Mouse (Mus musculus): Measurements from ENCODE around the gene Acadsb.
"Not testable (repeated sequence)": the region's sequence is repeated elsewhere in the genome, so short reads cannot be mapped to it uniquely, and the experiment has no call there.

Gene Acadsb

GRCm38 (mm10) chr7:131410416-131411058 is at the start of gene Acadsb, which contains the start of gene Ikzf5:
Gene Acadsb, plus strand, starts transcription at chr7:131410601.
Gene Ikzf5, minus strand, starts transcription at chr7:131410521.
- DNase-seq (ENCODE audit: low spot score in 2 of 2): peak; percentile 95 to 99

GRCm38 (mm10) chr7:131362269-131362614 is 48.2 kb upstream of the Acadsb start:
- DNase-seq (ENCODE audit: low spot score in 2 of 2): no peak

- peak; percentile 90 to 95 for DNase-seq (ENCODE audit: low spot score in 2 of 2)
Measured at GRCm38 (mm10) chr7:131362615-131363300, 47.6 kb upstream of the Acadsb start, which contains the start of gene 2310057M21Rik. Gene 2310057M21Rik, minus strand, starts transcription at chr7:131362759.

GRCm38 (mm10) chr7:131364131-131364530 is 46.3 kb upstream of the Acadsb start:
- DNase-seq (ENCODE audit: low spot score in 2 of 2): no peak

- DNase-seq (ENCODE audit: low spot score in 2 of 2): peak; percentile 67 to 89
Measured at GRCm38 (mm10) chr7:131370648-131371469, 39.5 kb upstream of the Acadsb start, which contains the start of gene Pstk. Gene Pstk, plus strand, starts transcription at chr7:131371141.

- no peak for DNase-seq (ENCODE audit: low spot score in 2 of 2)
Measured at GRCm38 (mm10) chr7:131371470-131371860, 38.9 kb upstream of the Acadsb start.

- no peak for DNase-seq (ENCODE audit: low spot score in 2 of 2)
Measured at GRCm38 (mm10) chr7:131371880-131372651, 38.3 kb upstream of the Acadsb start.

- not testable (repeated sequence) for DNase-seq (ENCODE audit: low spot score in 2 of 2)
Measured at GRCm38 (mm10) chr7:131391761-131392160, 18.6 kb upstream of the Acadsb start.

- no peak for DNase-seq (ENCODE audit: low spot score in 2 of 2)
Measured at GRCm38 (mm10) chr7:131409321-131409987, 947 bp upstream of the Acadsb start.

GRCm38 (mm10) chr7:131409988-131410385 is 414 bp upstream of the Acadsb start:
- DNase-seq (ENCODE audit: low spot score in 2 of 2): no peak

- peak in 1 of 2 experiments; percentile 16 for DNase-seq (ENCODE audit: low spot score in 2 of 2)
Measured at GRCm38 (mm10) chr7:131411221-131411940, 980 bp downstream of the Acadsb start.

GRCm38 (mm10) chr7:131411941-131412270 is 1.5 kb downstream of the Acadsb start:
- no peak for DNase-seq (ENCODE audit: low spot score in 2 of 2)

- DNase-seq (ENCODE audit: low spot score in 2 of 2): not testable (repeated sequence)
Measured at GRCm38 (mm10) chr7:131416742-131417141, 6.3 kb downstream of the Acadsb start.

- DNase-seq (ENCODE audit: low spot score in 2 of 2): no peak
Measured at GRCm38 (mm10) chr7:131417605-131418004, 7.2 kb downstream of the Acadsb start.

- DNase-seq (ENCODE audit: low spot score in 2 of 2): no peak
Measured at GRCm38 (mm10) chr7:131424912-131425311, 14.5 kb downstream of the Acadsb start.

GRCm38 (mm10) chr7:131427331-131427730 is 16.9 kb downstream of the Acadsb start:
- DNase-seq (ENCODE audit: low spot score in 2 of 2): peak in 1 of 2 experiments; percentile 10

- peak in 1 of 2 experiments; percentile 56 for DNase-seq (ENCODE audit: low spot score in 2 of 2)
Measured at GRCm38 (mm10) chr7:131432244-131432643, 21.8 kb downstream of the Acadsb start.

- no peak for DNase-seq (ENCODE audit: low spot score in 2 of 2)
Measured at GRCm38 (mm10) chr7:131434276-131434675, 23.9 kb downstream of the Acadsb start.

- DNase-seq (ENCODE audit: low spot score in 2 of 2): no peak
Measured at GRCm38 (mm10) chr7:131437051-131437450, 26.6 kb downstream of the Acadsb start.

- no peak for DNase-seq (ENCODE audit: low spot score in 2 of 2)
Measured at GRCm38 (mm10) chr7:131456714-131457113, 46.3 kb downstream of the Acadsb start.
